Mouse (Mus musculus) liver, embryonic 16.5 days (tissue): ENCODE data around the gene Slc22a14. TPM values are rescaled to one million over a fixed set of nuclear protein-coding genes. Genes with fewer than 3 reads are reported as not detected.

Source experiments
- ATAC-seq: fragments of 200-750 bp; cut with Nextera tagmentation; 2 replicates; pipeline ENCODE4 v1.8.0; 2017; ENCODE audit warnings: low read depth, mild to moderate bottlenecking, moderate number of reproducible peaks, moderate library complexity
- H3K27ac ChIP-seq: fragments of 300-500 bp; sonication (generic); 2 replicates; pipeline ENCODE4 v1.5.1; 2014; ENCODE audit warnings: mild to moderate bottlenecking, low read length
- H3K27me3 ChIP-seq: fragments of 300-500 bp; sonication (generic); 2 replicates; pipeline ENCODE4 v1.6.1; 2014; ENCODE audit warnings: low read depth, low read length, mixed read lengths; ENCODE audit not compliant: control insufficient read depth, insufficient read depth
- H3K36me3 ChIP-seq: fragments of 300-500 bp; sonication (generic); 2 replicates; pipeline ENCODE4 v1.6.1; 2014; ENCODE audit warnings: mild to moderate bottlenecking; ENCODE audit not compliant: control insufficient read depth, insufficient read depth
- H3K4me1 ChIP-seq: fragments of 300-500 bp; sonication (generic); 2 replicates; pipeline ENCODE4 v1.6.1; 2014; ENCODE audit warnings: low read depth, low read length, mixed read lengths; ENCODE audit not compliant: control insufficient read depth
- H3K4me2 ChIP-seq: fragments of 300-500 bp; sonication (generic); 2 replicates; pipeline ENCODE4 v1.6.1; 2014; ENCODE audit warnings: low read depth, low read length, mixed read lengths
- H3K4me3 ChIP-seq: fragments of 300-500 bp; sonication (generic); 2 replicates; pipeline ENCODE4 v1.5.1; 2014; ENCODE audit warnings: low read depth, mild to moderate bottlenecking, low read length
- H3K9ac ChIP-seq: fragments of 300-500 bp; sonication (generic); 2 replicates; pipeline ENCODE4 v1.6.1; 2014; ENCODE audit warnings: low read depth, low read length
- H3K9me3 ChIP-seq: fragments of 300-500 bp; sonication (generic); replicated peaks from 2 replicates; pipeline ENCODE4 v1.6.1; 2016; ENCODE audit warnings: low read length; ENCODE audit not compliant: control insufficient read depth
- WGBS: fragments of 180-500 bp; shearing (Covaris S2); extraction: QIAGEN DNeasy Blood & Tissue Kit; methylation state at CpG from one replicate; pipeline ENCODE4 v1.1.7; 2014; ENCODE audit not compliant: insufficient replicate concordance; 5-methylcytosine and 5-hydroxymethylcytosine counted together
- polyA plus RNA-seq: library from polyadenylated mRNA; unstranded; fragments of >200 nt; fragmentation: Nextera tagmentation; extraction: Ambion mirVana; gene quantifications from 2 replicates; pipeline ENCODE4 v1.2.1, GENCODE M21; 2015

Gene Slc22a14
- polyA plus RNA-seq, 1 experiment from 2014 or later: not detected

- ATAC-seq: no peak
Observed at GRCm38 (mm10) chr9:119146098-119146770, 219.1 kb downstream of the Slc22a14 start.

DNA sequence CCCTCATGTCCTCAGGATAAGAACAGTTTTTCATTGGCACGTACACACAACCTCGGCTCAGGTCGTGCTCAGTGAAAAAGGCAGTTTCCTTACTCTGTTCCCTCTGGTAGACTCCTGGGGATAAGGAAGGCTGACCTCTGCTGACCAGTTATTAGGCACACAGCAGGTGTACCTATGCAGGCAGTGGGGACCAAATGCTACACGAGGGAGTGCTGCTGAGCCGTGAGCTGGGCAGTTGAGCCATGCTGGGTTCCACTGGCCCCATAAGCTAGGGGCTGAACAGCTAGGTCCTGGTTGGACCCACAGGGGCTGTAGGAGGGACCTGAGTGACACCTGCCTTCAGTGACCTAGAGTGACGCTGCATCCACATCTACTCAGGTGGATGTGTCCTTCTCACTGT lies 219.7 kb downstream of the Slc22a14 start:
- H3K27me3 ChIP-seq: no peaks in the 10 kb centered on the region
- H3K4me2 ChIP-seq: no peak overlapping the region
- no peaks in the 10 kb centered on the region for H3K9me3 ChIP-seq
- H3K9ac ChIP-seq: no peak overlapping the region
- no peaks in the 10 kb centered on the region for H3K4me1 ChIP-seq
- WGBS: 57% methylated on average over 6 of the region's 6 CpGs
- ATAC-seq: no peak
- H3K4me3 ChIP-seq: no peak overlapping the region
- no peaks in the 10 kb centered on the region for H3K36me3 ChIP-seq
- H3K27ac ChIP-seq: no peak overlapping the region

More at GRCm38 (mm10) chr9:119146098-119146770, 219.1 kb downstream of the Slc22a14 start:
- H3K4me2 ChIP-seq: no peak overlapping the region
- H3K36me3 ChIP-seq: no peaks in the 10 kb centered on the region
- no peak overlapping the region for H3K27ac ChIP-seq
- H3K27me3 ChIP-seq: no peaks in the 10 kb centered on the region
- no peak overlapping the region for H3K9ac ChIP-seq
- no peak overlapping the region for H3K4me3 ChIP-seq
- WGBS: 53% methylated on average over 13 of the region's 13 CpGs
- H3K4me1 ChIP-seq: no peaks in the 10 kb centered on the region
- no peaks in the 10 kb centered on the region for H3K9me3 ChIP-seq

DNA sequence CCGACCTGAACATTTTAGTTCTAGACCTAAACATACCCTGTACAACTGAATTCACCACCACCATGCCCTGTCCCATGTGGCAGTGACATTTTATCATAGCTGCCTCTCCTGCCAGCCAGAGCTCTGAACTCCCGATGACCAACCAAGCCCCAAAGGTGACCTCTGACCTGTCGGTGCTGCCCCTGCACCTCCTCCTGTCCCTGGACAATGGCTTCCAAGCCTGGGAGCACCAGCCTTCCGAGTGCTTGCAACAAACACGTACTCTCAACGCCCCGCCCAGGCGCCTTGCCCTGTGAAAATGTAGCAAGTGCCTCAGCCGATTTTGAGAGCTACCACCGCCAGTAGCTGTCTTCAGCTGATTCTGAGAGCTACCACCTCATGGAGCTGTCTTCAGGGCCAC lies 220.2 kb downstream of the Slc22a14 start:
- Histone ChIP-seq H3K27ac (no peak overlapping the region), H3K9me3 (no peaks in the 10 kb centered on the region), H3K36me3 (no peaks in the 10 kb centered on the region), H3K4me3 (no peak overlapping the region), H3K9ac (no peak overlapping the region), H3K27me3 (no peaks in the 10 kb centered on the region), H3K4me1 (no peaks in the 10 kb centered on the region), H3K4me2 (no peak overlapping the region)
- 56% methylated on average over 10 of the region's 10 CpGs for WGBS
- no peak for ATAC-seq

DNA sequence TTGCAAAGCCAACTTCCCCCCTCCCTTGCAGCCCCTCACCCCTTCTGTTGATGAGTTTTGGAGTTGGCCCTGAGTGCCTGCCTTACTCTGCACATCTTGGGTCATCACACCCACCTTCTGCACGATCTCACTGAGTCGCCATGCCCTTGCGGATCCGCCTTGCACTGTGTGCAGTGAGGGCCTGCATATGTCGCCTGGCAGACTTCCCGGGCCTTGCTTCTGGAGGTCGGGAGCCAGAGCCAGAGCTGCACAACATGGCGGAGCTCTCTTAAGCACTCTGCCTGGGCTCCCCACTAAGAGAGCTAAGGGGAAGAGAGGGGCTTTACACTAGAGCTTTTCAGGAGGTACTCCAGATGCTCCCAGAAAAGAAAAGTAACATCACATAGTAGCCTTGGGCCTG lies 220.7 kb downstream of the Slc22a14 start:
- H3K27me3 ChIP-seq: no peaks in the 10 kb centered on the region
- no peak for ATAC-seq

GRCm38 (mm10) chr9:119143372-119143771 lies 222.0 kb downstream of the Slc22a14 start:
- Histone ChIP-seq H3K4me3 (no peak overlapping the region), H3K4me1 (no peaks in the 10 kb centered on the region), H3K27me3 (no peaks in the 10 kb centered on the region), H3K27ac (no peak overlapping the region), H3K9me3 (no peaks in the 10 kb centered on the region), H3K36me3 (no peaks in the 10 kb centered on the region), H3K4me2 (no peak overlapping the region), H3K9ac (no peak overlapping the region)
- no peak for ATAC-seq
- 57% methylated on average over 9 of the region's 9 CpGs for WGBS

More for the DNA sequence above, 220.7 kb downstream of the Slc22a14 start:
- Histone ChIP-seq H3K4me1 (no peaks in the 10 kb centered on the region), H3K4me2 (no peak overlapping the region), H3K27ac (no peak overlapping the region), H3K4me3 (no peak overlapping the region), H3K9me3 (no peaks in the 10 kb centered on the region), H3K36me3 (no peaks in the 10 kb centered on the region), H3K9ac (no peak overlapping the region)
- WGBS: 66% methylated on average over 8 of the region's 8 CpGs

DNA sequence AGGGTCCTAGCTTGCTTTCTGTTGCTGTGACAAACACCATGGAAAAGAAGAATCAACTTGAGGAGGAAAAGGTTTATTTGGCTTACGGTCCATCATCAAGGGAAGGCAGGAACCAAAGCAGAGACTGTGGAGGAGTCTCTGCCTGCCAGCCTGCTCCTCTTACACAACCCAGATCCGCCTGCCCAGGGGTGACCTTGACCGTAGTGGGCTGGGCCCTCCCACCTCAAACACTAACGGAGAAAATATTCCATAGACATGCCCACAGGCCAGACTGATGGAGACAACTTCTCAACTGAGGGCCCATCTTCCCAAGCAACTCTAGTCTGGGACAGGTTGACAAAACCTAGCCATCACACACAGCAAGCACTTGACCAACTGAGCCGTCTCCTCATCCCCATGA lies 223.3 kb downstream of the Slc22a14 start:
- no peaks in the 10 kb centered on the region for H3K4me1 ChIP-seq
- no peak overlapping the region for H3K4me3 ChIP-seq
- H3K27me3 ChIP-seq: no peaks in the 10 kb centered on the region
- no peaks in the 10 kb centered on the region for H3K9me3 ChIP-seq
- no peak overlapping the region for H3K9ac ChIP-seq
- H3K4me2 ChIP-seq: no peak overlapping the region
- no peaks in the 10 kb centered on the region for H3K36me3 ChIP-seq
- H3K27ac ChIP-seq: no peak overlapping the region
- WGBS: 57% methylated on average over 5 of the region's 5 CpGs
- ATAC-seq: no peak

- Histone ChIP-seq H3K4me1 (no peaks in the 10 kb centered on the region), H3K4me3 (no peak overlapping the region), H3K27me3 (no peaks in the 10 kb centered on the region), H3K9me3 (no peaks in the 10 kb centered on the region), H3K4me2 (no peak overlapping the region), H3K36me3 (no peaks in the 10 kb centered on the region), H3K9ac (no peak overlapping the region), H3K27ac (no peak overlapping the region)
- ATAC-seq: no peak
- 53% methylated on average over 2 of the region's 2 CpGs for WGBS
Observed at GRCm38 (mm10) chr9:119138836-119139235, 226.5 kb downstream of the Slc22a14 start.

DNA sequence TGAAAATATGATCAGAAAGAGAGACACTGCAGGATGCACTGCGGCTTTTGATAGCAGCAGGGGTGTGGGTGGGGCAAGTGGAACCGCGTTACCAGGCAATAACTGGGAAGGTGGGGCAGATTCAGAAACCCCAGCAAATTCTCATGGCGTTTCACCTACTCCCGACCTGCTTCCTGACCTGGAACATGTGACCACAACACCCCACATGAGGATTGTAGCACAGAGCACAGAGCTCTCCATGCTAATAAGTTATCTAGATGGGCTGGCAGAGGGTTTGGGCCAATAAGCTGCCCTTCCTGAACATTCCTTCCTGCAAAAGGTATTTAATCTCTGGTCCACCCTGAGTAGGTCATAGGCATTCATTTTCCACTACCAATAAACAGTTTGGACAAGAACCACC lies 234.7 kb downstream of the Slc22a14 start:
- no peak overlapping the region for H3K27ac ChIP-seq
- no peak overlapping the region for H3K9ac ChIP-seq
- H3K9me3 ChIP-seq: no peaks in the 10 kb centered on the region
- no peak for ATAC-seq
- no peaks in the 10 kb centered on the region for H3K27me3 ChIP-seq
- H3K4me2 ChIP-seq: no peak overlapping the region
- H3K36me3 ChIP-seq: no peaks in the 10 kb centered on the region
- WGBS: 27% methylated on average over 5 of the region's 5 CpGs
- H3K4me1 ChIP-seq: no peaks in the 10 kb centered on the region
- H3K4me3 ChIP-seq: no peak overlapping the region

GRCm38 (mm10) chr9:119128436-119129181 lies 236.7 kb downstream of the Slc22a14 start:
- no peak for ATAC-seq
- Histone ChIP-seq H3K9me3 (no peaks in the 10 kb centered on the region), H3K9ac (no peak overlapping the region), H3K27ac (no peak overlapping the region), H3K27me3 (no peaks in the 10 kb centered on the region), H3K36me3 (no peaks in the 10 kb centered on the region), H3K4me1 (no peaks in the 10 kb centered on the region), H3K4me2 (no peak overlapping the region), H3K4me3 (no peak overlapping the region)
- WGBS: 62% methylated on average over 12 of the region's 12 CpGs
